Mouse (Mus musculus): ENCODE data around the gene Oas1c. TPM values are rescaled to one million over a fixed set of nuclear protein-coding genes. Genes with fewer than 3 reads are reported as not detected.
"Not testable (repeated sequence)": the region's sequence is repeated elsewhere in the genome, so short reads cannot be mapped to it uniquely, and the experiment has no call there.

Gene Oas1c
- under 1 TPM in 2 of 4 experiments, not detected in 2; 0.21 to 0.27 TPM for total RNA-seq (2022)

GRCm38 (mm10) chr5:120811951-120812819, at the start of gene Oas1c:
Gene Oas1c, minus strand, starts transcription at chr5:120812514.
- DNase-seq (ENCODE audit: low spot score in 2 of 2) = peak; percentile 65 to 67

GRCm38 (mm10) chr5:120861121-120861520, 48.8 kb upstream of the Oas1c start, which contains the start of gene Oas1h:
Gene Oas1h, plus strand, starts transcription at chr5:120861421.
- no peak for DNase-seq (ENCODE audit: low spot score in 2 of 2)

GRCm38 (mm10) chr5:120859241-120859640, 46.9 kb upstream of the Oas1c start:
- no peak for DNase-seq (ENCODE audit: low spot score in 2 of 2)

- DNase-seq (ENCODE audit: low spot score in 2 of 2) = no peak
Measured at GRCm38 (mm10) chr5:120849601-120850136, 37.4 kb upstream of the Oas1c start.

- no peak for DNase-seq (ENCODE audit: low spot score in 2 of 2)
Measured at GRCm38 (mm10) chr5:120847067-120847466, 34.8 kb upstream of the Oas1c start, which contains the start of gene Oas1f. Gene Oas1f, plus strand, starts transcription at chr5:120847367.

GRCm38 (mm10) chr5:120844713-120845112, 32.4 kb upstream of the Oas1c start:
- no peak for DNase-seq (ENCODE audit: low spot score in 2 of 2)

- no peak for DNase-seq (ENCODE audit: low spot score in 2 of 2)
Measured at GRCm38 (mm10) chr5:120836731-120837585, 24.6 kb upstream of the Oas1c start.

GRCm38 (mm10) chr5:120833335-120834280, 21.3 kb upstream of the Oas1c start:
- no peak for DNase-seq (ENCODE audit: low spot score in 2 of 2)

- DNase-seq (ENCODE audit: low spot score in 2 of 2) = no peak
Measured at GRCm38 (mm10) chr5:120831031-120831430, 18.7 kb upstream of the Oas1c start.

- no peak for DNase-seq (ENCODE audit: low spot score in 2 of 2)
Measured at GRCm38 (mm10) chr5:120818999-120819398, 6.7 kb upstream of the Oas1c start.

GRCm38 (mm10) chr5:120815949-120816348, 3.6 kb upstream of the Oas1c start:
- no peak for DNase-seq (ENCODE audit: low spot score in 2 of 2)

- DNase-seq (ENCODE audit: low spot score in 2 of 2) = no peak
Measured at GRCm38 (mm10) chr5:120813023-120813422, 709 bp upstream of the Oas1c start.

- no peak for DNase-seq (ENCODE audit: low spot score in 2 of 2)
Measured at GRCm38 (mm10) chr5:120809171-120809570, 3.1 kb downstream of the Oas1c start.

- DNase-seq (ENCODE audit: low spot score in 2 of 2) = no peak
Measured at GRCm38 (mm10) chr5:120806458-120806857, 5.9 kb downstream of the Oas1c start.

- DNase-seq (ENCODE audit: low spot score in 2 of 2) = no peak
Measured at GRCm38 (mm10) chr5:120803596-120803995, 8.7 kb downstream of the Oas1c start.

GRCm38 (mm10) chr5:120798943-120799342, 13.4 kb downstream of the Oas1c start:
- not testable (repeated sequence) for DNase-seq (ENCODE audit: low spot score in 2 of 2)

- DNase-seq (ENCODE audit: low spot score in 2 of 2) = not testable (repeated sequence)
Measured at GRCm38 (mm10) chr5:120798147-120798546, 14.2 kb downstream of the Oas1c start.

- DNase-seq (ENCODE audit: low spot score in 2 of 2) = not testable (repeated sequence)
Measured at GRCm38 (mm10) chr5:120795480-120796034, 16.8 kb downstream of the Oas1c start, which contains the start of gene Oas1e. Gene Oas1e, minus strand, starts transcription at chr5:120795530.

GRCm38 (mm10) chr5:120793043-120793442, 19.3 kb downstream of the Oas1c start:
- peak; percentile 10 to 18 for DNase-seq (ENCODE audit: low spot score in 2 of 2)

GRCm38 (mm10) chr5:120787042-120787441, 25.3 kb downstream of the Oas1c start:
- DNase-seq (ENCODE audit: low spot score in 2 of 2) = no peak
